10 mouse cellular contexts compared by ENCODE assay signal in the genomic region with DNA sequence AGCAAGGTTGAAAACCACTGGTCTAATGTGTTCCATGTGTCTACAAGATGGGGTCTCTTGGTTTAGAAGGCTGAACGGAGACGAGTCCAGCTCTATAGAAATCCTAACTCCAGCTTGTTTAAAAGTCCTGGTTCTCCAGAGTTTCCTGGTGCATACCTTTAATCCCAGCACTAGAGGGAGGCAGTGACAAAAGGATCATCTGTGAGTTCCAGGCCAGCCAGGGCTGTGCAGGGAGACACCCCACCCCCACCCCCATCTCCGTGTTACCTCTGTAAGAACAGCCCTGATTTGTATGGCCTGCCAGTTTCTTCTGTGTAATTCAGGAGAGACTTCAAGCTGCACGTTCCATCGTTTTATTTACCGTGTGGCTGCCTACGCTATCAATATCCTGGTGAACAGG. TPM values are rescaled to one million over a fixed set of nuclear protein-coding genes. Genes with fewer than 3 reads are reported as not detected.
DNase-seq lines count a peak whose midpoint lies in the region; ATAC-seq and TF ChIP-seq lines count a peak whose summit lies in the region.
"Had no signal": no experiment of that assay in that cellular context is flagged by ENCODE, and none has a peak within 500 bp of the region (broad histone marks: within the 10 kb centered on the region; RNA-seq: fewer than 3 reads in every experiment).

No protein-coding gene starts in this region.

- intact Hi-C loops in gastrocnemius, postnatal 14 days (cut with DNase I; ENCODE audit: low total_unique reads) = loop anchor here (5.0 to 10.0 kb wide), 2 partner anchors 59 to 102 kb away; no protein-coding TSS in a partner anchor

- ATAC-seq in embryonic facial prominence, embryonic 13.5 days (ENCODE audit: insufficient number of reproducible peaks, insufficient read depth, low FRiP score, low TSS enrichment, low read depth) = no peak
- ATAC-seq in midbrain, postnatal 0 days (ENCODE audit: low FRiP score) = no peak; the same call in 1 of the 2 replicates

- no peak overlapping the region for H3K9ac ChIP-seq in embryonic facial prominence, embryonic 13.5 days
- H3K9ac ChIP-seq in midbrain, postnatal 0 days (replicated peaks; ENCODE audit: low read length, poor library complexity, severe bottlenecking) = no peak overlapping the region
- H3K9ac ChIP-seq: embryonic facial prominence, embryonic 12.5 days had no signal

- no peak for TF ChIP-seq CTCF in spleen, adult 2 months (IDR thresholded peaks at IDR 0.05; ENCODE audit: extremely low read depth, insufficient read depth, insufficient read length, insufficient replicate concordance)
- TF ChIP-seq CTCF in midbrain, postnatal 0 days (IDR thresholded peaks at IDR 0.05) = peak; percentile 67

- DNase-seq in spleen, adult 2 months (ENCODE audit: low read depth in 1 of 2, low spot score in 2 of 2) = no peak
- no peak for DNase-seq in spleen, postnatal 36 days (ENCODE audit: low spot score in 2 of 2)
- DNase-seq in limb, embryonic 10.5 days (ENCODE audit: low spot score) = peak; percentile 41
- DNase-seq in midbrain, postnatal 0 days (ENCODE audit: low spot score) = peak; percentile 57
- DNase-seq in thymus, postnatal 14 days = no peak
- DNase-seq in right cerebral cortex, postnatal 4 days = no peak
- no peak for DNase-seq in gastrocnemius, postnatal 14 days

- peak overlapping the region; percentile 30; the same call in 1 of the 2 replicates for H3K27ac ChIP-seq in spleen, adult 2 months (ENCODE audit: insufficient read depth, low read length)
- H3K27ac ChIP-seq in embryonic facial prominence, embryonic 13.5 days = 0 out of 2 replicates have a peak overlapping the region, but pooled peaks have one; percentile 11
- peak overlapping the region; percentile 46; the same call in 1 of the 2 replicates for H3K27ac ChIP-seq in limb, embryonic 10.5 days
- no peak overlapping the region for H3K27ac ChIP-seq in midbrain, postnatal 0 days (ENCODE audit: low read depth, low read length)
- H3K27ac ChIP-seq: embryonic facial prominence, embryonic 12.5 days had no signal

- no peak overlapping the region for H3K4me2 ChIP-seq in embryonic facial prominence, embryonic 13.5 days
- no peak overlapping the region for H3K4me2 ChIP-seq in midbrain, postnatal 0 days (ENCODE audit: low read depth, low read length, poor library complexity, severe bottlenecking)
- H3K4me2 ChIP-seq: embryonic facial prominence, embryonic 12.5 days had no signal

- WGBS in spleen, adult 2 months = 64% methylated on average over 7 of the region's 7 CpGs
- 30% methylated on average over 7 of the region's 7 CpGs for WGBS in embryonic facial prominence, embryonic 13.5 days
- WGBS in limb, embryonic 10.5 days = 52% methylated on average over 7 of the region's 7 CpGs
- 56% methylated on average over 7 of the region's 7 CpGs for WGBS in midbrain, postnatal 0 days

- no peak overlapping the region for H3K4me3 ChIP-seq in spleen, adult 2 months (ENCODE audit: extremely low read depth, insufficient read depth, insufficient read length)
- H3K4me3 ChIP-seq in embryonic facial prominence, embryonic 13.5 days = no peak overlapping the region
- no peak overlapping the region for H3K4me3 ChIP-seq in limb, embryonic 10.5 days
- H3K4me3 ChIP-seq in midbrain, postnatal 0 days (ENCODE audit: low read depth, low read length) = no peak overlapping the region
- H3K4me3 ChIP-seq: embryonic facial prominence, embryonic 12.5 days had no signal

- peaks cover 5% of the 10 kb centered on the region; the same call in 1 of the 2 replicates for H3K4me1 ChIP-seq in spleen, adult 2 months (ENCODE audit: control insufficient read depth, insufficient read depth, insufficient read length)
- H3K4me1 ChIP-seq in embryonic facial prominence, embryonic 13.5 days = peaks cover 12% of the 10 kb centered on the region
- H3K4me1 ChIP-seq in limb, embryonic 10.5 days = peaks cover 17% of the 10 kb centered on the region
- no peaks in the 10 kb centered on the region for H3K4me1 ChIP-seq in midbrain, postnatal 0 days (ENCODE audit: insufficient read depth, low read length)

- H3K9me3 ChIP-seq in embryonic facial prominence, embryonic 13.5 days = no peaks in the 10 kb centered on the region
- H3K9me3 ChIP-seq in limb, embryonic 10.5 days (replicated peaks) = no peaks in the 10 kb centered on the region
- H3K9me3 ChIP-seq in midbrain, postnatal 0 days (ENCODE audit: low read length) = no peaks in the 10 kb centered on the region
- H3K9me3 ChIP-seq: embryonic facial prominence, embryonic 12.5 days had no signal

- no peak for TF ChIP-seq POLR2A in spleen, adult 2 months (IDR thresholded peaks at IDR 0.05; ENCODE audit: low read depth, low read length)

- peaks cover 5% of the 10 kb centered on the region; the same call in 1 of the 2 replicates for H3K36me3 ChIP-seq in spleen, adult 2 months (ENCODE audit: control insufficient read depth, insufficient read depth, low read length)
- peaks cover 27% of the 10 kb centered on the region for H3K36me3 ChIP-seq in embryonic facial prominence, embryonic 13.5 days
- peaks cover 25% of the 10 kb centered on the region for H3K36me3 ChIP-seq in limb, embryonic 10.5 days
- H3K36me3 ChIP-seq in midbrain, postnatal 0 days (ENCODE audit: insufficient read depth, low read length) = peaks cover 7% of the 10 kb centered on the region; the same call in 1 of the 2 replicates

- H3K27me3 ChIP-seq in spleen, adult 2 months (ENCODE audit: control insufficient read depth, insufficient read depth, low read length) = no peaks in the 10 kb centered on the region
- H3K27me3 ChIP-seq in embryonic facial prominence, embryonic 13.5 days = no peaks in the 10 kb centered on the region
- H3K27me3 ChIP-seq in limb, embryonic 10.5 days (ENCODE audit: low read depth, poor library complexity, severe bottlenecking) = no peaks in the 10 kb centered on the region
- H3K27me3 ChIP-seq in midbrain, postnatal 0 days (ENCODE audit: insufficient read depth, low read length) = no peaks in the 10 kb centered on the region
- H3K27me3 ChIP-seq: embryonic facial prominence, embryonic 12.5 days had no signal

RNA-seq across cellular contexts. Expression of a gene that starts 8.7 kb away (rescaled TPM):
- polyA plus RNA-seq in spleen, adult 2 months (2012; rRNA removed) = not detected in 2 replicates
- polyA plus RNA-seq in embryonic facial prominence, embryonic 13.5 days (2015; fragmentation: Nextera tagmentation; extraction: Ambion mirVana) = 4.4 and 5.5 TPM in 2 replicates
- 0.39 and 2.9 TPM in 2 replicates for polyA plus RNA-seq in limb, embryonic 10.5 days (2016; fragmentation: Nextera tagmentation; extraction: Ambion mirVana)
- 1.9 TPM in 1 of 2 replicates, not detected in the other for total RNA-seq in midbrain, postnatal 0 days (2014; rRNA removed)
- polyA plus RNA-seq in midbrain, postnatal 0 days (2015; fragmentation: Nextera tagmentation; extraction: Ambion mirVana) = 1.3 and 1.5 TPM in 2 replicates
- 100 to 1,000 TPM in 1 of 2 experiments, 10 to 100 TPM in 1; 97.0 to 105 TPM for total RNA-seq in gastrocnemius, postnatal 14 days (2021)

RNA-seq across cellular contexts. Expression of a gene that starts 49.1 kb away (rescaled TPM):
- polyA plus RNA-seq in spleen, adult 2 months (2012; rRNA removed) = 6.4 and 6.8 TPM in 2 replicates
- polyA plus RNA-seq in embryonic facial prominence, embryonic 13.5 days (2015; fragmentation: Nextera tagmentation; extraction: Ambion mirVana) = 1.1 and 1.5 TPM in 2 replicates
- polyA plus RNA-seq in limb, embryonic 10.5 days (2016; fragmentation: Nextera tagmentation; extraction: Ambion mirVana) = 0.14 and 0.28 TPM in 2 replicates
- 8.9 and 13.0 TPM in 2 replicates for total RNA-seq in midbrain, postnatal 0 days (2014; rRNA removed)
- polyA plus RNA-seq in midbrain, postnatal 0 days (2015; fragmentation: Nextera tagmentation; extraction: Ambion mirVana) = 3.7 and 4.2 TPM in 2 replicates
- total RNA-seq in gastrocnemius, postnatal 14 days (2021) = 1 to 10 TPM; 5.9 to 6.0 TPM
- total RNA-seq: neutrophil, adult 5-6 weeks had no signal

Comparison
In these comparisons a context has a peak if more than half of its experiments do, and no peak if none do; other contexts are left out.
1. DNase-seq: peak in limb, embryonic 10.5 days (single experiment) and midbrain, postnatal 0 days (single experiment); none in spleen, adult 2 months (0 of 2), spleen, postnatal 36 days (0 of 2), thymus, postnatal 14 days (single experiment), right cerebral cortex, postnatal 4 days (single experiment) and gastrocnemius, postnatal 14 days (single experiment).